Mouse (Mus musculus) testis, adult 2 months (tissue): ENCODE measurements around the gene Slc38a7.

ENCODE experiments used
- CTCF ChIP-seq: fragments of 200-500 bp; IDR thresholded peaks from 2 replicates; pipeline ENCODE4 v1.5.1; 2012; ENCODE audit warnings: low read depth, mild to moderate bottlenecking, inconsistent platforms, low read length, moderate library complexity; ENCODE audit not compliant: control insufficient read depth, insufficient read depth, insufficient replicate concordance
- POLR2A ChIP-seq: fragments of 200-500 bp; IDR thresholded peaks from 2 replicates; pipeline ENCODE4 v1.6.1; 2012; ENCODE audit warnings: low read depth, mild to moderate bottlenecking, inconsistent platforms, low read length, moderate library complexity; ENCODE audit not compliant: control insufficient read depth

DNA sequence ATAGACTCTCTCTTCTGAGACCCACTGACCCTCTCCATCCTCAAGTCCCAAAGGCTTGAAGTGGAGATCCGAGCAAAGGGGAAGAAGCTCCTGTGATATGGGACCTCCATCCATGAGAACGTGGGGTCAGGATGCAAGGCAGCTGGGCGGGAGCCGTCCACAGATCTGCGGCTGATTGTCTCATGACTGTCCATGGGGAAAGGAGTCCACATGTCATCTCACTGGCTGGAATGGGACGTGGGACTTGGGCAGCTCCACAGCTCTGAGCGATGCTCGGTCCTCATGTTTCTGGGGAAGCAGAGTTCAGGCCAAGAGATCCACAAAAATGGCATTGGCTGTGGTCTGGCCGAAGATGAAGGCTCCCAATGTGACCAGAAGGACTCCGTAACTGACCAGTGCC is 16.1 kb downstream of the Slc38a7 start:
- TF ChIP-seq POLR2A (no peak), CTCF (no peak)
